Mouse (Mus musculus) intestine, embryonic 14.5 days (tissue): ENCODE measurements at regions not wholly inside any gene's neighbourhood (a gene's known extent, or its start where the extent isn't known, plus 50 kb on each side); places are given as distances from the start of the nearest gene placed in this dataset.

Experiments used
- ATAC-seq: fragments of 200-750 bp; cut with Nextera tagmentation; replicated peaks from 2 replicates; pipeline ENCODE4 v1.8.0; 2017; ENCODE audit warnings: low read depth, moderate number of reproducible peaks, moderate TSS enrichment, moderate library complexity; ENCODE audit not compliant: low FRiP score, low TSS enrichment
- DNase-seq: peaks from one replicate; pipeline ENCODE4 v3.0.0-alpha.2; 2018; ENCODE audit warnings: low spot score
- H3K27ac ChIP-seq: fragments of 300-500 bp; sonication (generic); 2 replicates; pipeline ENCODE4 v1.5.1; 2014; ENCODE audit warnings: low read depth, mild to moderate bottlenecking, control low read depth
- H3K27me3 ChIP-seq: fragments of 300-500 bp; sonication (generic); replicated peaks from 2 replicates; pipeline ENCODE4 v1.6.1; 2014; ENCODE audit warnings: low read length, control low read depth; ENCODE audit not compliant: control insufficient read depth, insufficient read depth
- H3K36me3 ChIP-seq: fragments of 300-500 bp; sonication (generic); 2 replicates; pipeline ENCODE4 v1.6.1; 2014; ENCODE audit warnings: low read length, control low read depth; ENCODE audit not compliant: control insufficient read depth, insufficient read depth
- H3K4me1 ChIP-seq: fragments of 300-500 bp; sonication (generic); replicated peaks from 2 replicates; pipeline ENCODE4 v1.6.1; 2014; ENCODE audit warnings: low read length, control low read depth, mixed read lengths; ENCODE audit not compliant: control insufficient read depth, insufficient read depth
- H3K4me2 ChIP-seq: fragments of 300-500 bp; sonication (generic); 2 replicates; pipeline ENCODE4 v1.6.1; 2014; ENCODE audit warnings: low read length
- H3K4me3 ChIP-seq: fragments of 300-500 bp; sonication (generic); 2 replicates; pipeline ENCODE4 v1.5.1; 2014; ENCODE audit warnings: low read depth, low read length, control low read depth, mixed read lengths
- H3K9ac ChIP-seq: fragments of 300-500 bp; sonication (generic); 2 replicates; pipeline ENCODE4 v1.6.1; 2014; ENCODE audit warnings: mild to moderate bottlenecking, low read length
- H3K9me3 ChIP-seq: fragments of 300-500 bp; sonication (generic); 2 replicates; pipeline ENCODE4 v1.6.1; 2016; ENCODE audit warnings: low read length, control low read depth; ENCODE audit not compliant: control insufficient read depth
- WGBS: fragments of 180-500 bp; shearing (Covaris S2); extraction: QIAGEN DNeasy Blood & Tissue Kit; methylation state at CpG from one replicate; pipeline ENCODE4 v1.1.7; 2014; 5-methylcytosine and 5-hydroxymethylcytosine counted together

GRCm38 (mm10) chr8:113250264-113250663, 385.1 kb upstream of the Mon1b start:
- Histone ChIP-seq H3K27ac (no peak overlapping the region), H3K9ac (no peak overlapping the region), H3K9me3 (no peaks in the 10 kb centered on the region), H3K4me1 (no peaks in the 10 kb centered on the region), H3K36me3 (no peaks in the 10 kb centered on the region), H3K27me3 (no peaks in the 10 kb centered on the region), H3K4me2 (no peak overlapping the region), H3K4me3 (no peak overlapping the region)
- 87% methylated on average over 2 of the region's 2 CpGs for WGBS
- ATAC-seq (no peak), DNase-seq (no peak)

- ATAC-seq (no peak), DNase-seq (no peak)
- no peaks in the 10 kb centered on the region for H3K4me1 ChIP-seq
- H3K9ac ChIP-seq, result no peak overlapping the region
- no peaks in the 10 kb centered on the region for H3K36me3 ChIP-seq
- H3K4me3 ChIP-seq, result no peak overlapping the region
- H3K27ac ChIP-seq, result no peak overlapping the region
- 44% methylated on average over 5 of the region's 5 CpGs for WGBS
- no peaks in the 10 kb centered on the region for H3K9me3 ChIP-seq
- no peak overlapping the region for H3K4me2 ChIP-seq
- no peaks in the 10 kb centered on the region for H3K27me3 ChIP-seq
Measured at GRCm38 (mm10) chr8:113254076-113254475, 381.3 kb upstream of the Mon1b start.

- WGBS, result 95% methylated on average over 1 of the region's 1 CpGs
- H3K4me1 ChIP-seq, result no peaks in the 10 kb centered on the region
Measured at GRCm38 (mm10) chr8:113259477-113259876, 375.9 kb upstream of the Mon1b start.

GRCm38 (mm10) chr8:113263296-113263695, 372.1 kb upstream of the Mon1b start:
- Histone ChIP-seq H3K4me2 (no peak overlapping the region), H3K27me3 (no peaks in the 10 kb centered on the region), H3K4me1 (no peaks in the 10 kb centered on the region), H3K27ac (no peak overlapping the region), H3K36me3 (no peaks in the 10 kb centered on the region), H3K9ac (no peak overlapping the region), H3K9me3 (no peaks in the 10 kb centered on the region), H3K4me3 (no peak overlapping the region)
- WGBS, result 87% methylated on average over 3 of the region's 3 CpGs
- no peak for ATAC-seq
- DNase-seq, result no peak

More at GRCm38 (mm10) chr8:113259477-113259876, 375.9 kb upstream of the Mon1b start:
- Histone ChIP-seq H3K4me3 (no peak overlapping the region), H3K36me3 (no peaks in the 10 kb centered on the region), H3K27me3 (no peaks in the 10 kb centered on the region), H3K9me3 (no peaks in the 10 kb centered on the region), H3K4me2 (no peak overlapping the region), H3K9ac (no peak overlapping the region), H3K27ac (no peak overlapping the region)
- DNase-seq (no peak), ATAC-seq (no peak)

GRCm38 (mm10) chr8:113271262-113271661, 364.1 kb upstream of the Mon1b start:
- H3K9me3 ChIP-seq, result no peaks in the 10 kb centered on the region
- no peak for DNase-seq
- H3K9ac ChIP-seq, result no peak overlapping the region
- H3K4me1 ChIP-seq, result no peaks in the 10 kb centered on the region
- ATAC-seq, result no peak
- H3K27me3 ChIP-seq, result no peaks in the 10 kb centered on the region
- H3K27ac ChIP-seq, result no peak overlapping the region
- no peaks in the 10 kb centered on the region for H3K36me3 ChIP-seq
- WGBS, result 85% methylated on average over 4 of the region's 4 CpGs
- H3K4me3 ChIP-seq, result no peak overlapping the region
- H3K4me2 ChIP-seq, result no peak overlapping the region

GRCm38 (mm10) chr8:113300273-113300843, 335.0 kb upstream of the Mon1b start:
- no peaks in the 10 kb centered on the region for H3K27me3 ChIP-seq
- ATAC-seq (no peak), DNase-seq (no peak)
- no peaks in the 10 kb centered on the region for H3K36me3 ChIP-seq
- no peak overlapping the region for H3K4me3 ChIP-seq
- H3K9ac ChIP-seq, result no peak overlapping the region
- no peaks in the 10 kb centered on the region for H3K9me3 ChIP-seq
- H3K4me1 ChIP-seq, result no peaks in the 10 kb centered on the region
- WGBS, result 70% methylated on average over 4 of the region's 4 CpGs
- H3K27ac ChIP-seq, result no peak overlapping the region
- no peak overlapping the region for H3K4me2 ChIP-seq

- no peak for DNase-seq
- Histone ChIP-seq H3K27me3 (no peaks in the 10 kb centered on the region), H3K36me3 (no peaks in the 10 kb centered on the region), H3K9ac (no peak overlapping the region), H3K9me3 (no peaks in the 10 kb centered on the region), H3K4me2 (no peak overlapping the region), H3K4me1 (no peaks in the 10 kb centered on the region), H3K4me3 (no peak overlapping the region), H3K27ac (no peak overlapping the region)
- no peak for ATAC-seq
- 88% methylated on average over 8 of the region's 8 CpGs for WGBS
Measured at GRCm38 (mm10) chr8:113303426-113303825, 332.0 kb upstream of the Mon1b start.

GRCm38 (mm10) chr8:113317169-113317568, 318.2 kb upstream of the Mon1b start:
- ATAC-seq, result no peak
- no peak overlapping the region for H3K4me3 ChIP-seq

GRCm38 (mm10) chr8:113331576-113331975, 303.8 kb upstream of the Mon1b start:
- ATAC-seq, result no peak
- WGBS, result 61% methylated on average over 6 of the region's 6 CpGs
- no peaks in the 10 kb centered on the region for H3K4me1 ChIP-seq

More at GRCm38 (mm10) chr8:113317169-113317568, 318.2 kb upstream of the Mon1b start:
- Histone ChIP-seq H3K36me3 (no peaks in the 10 kb centered on the region), H3K9ac (no peak overlapping the region), H3K27me3 (no peaks in the 10 kb centered on the region), H3K4me1 (no peaks in the 10 kb centered on the region), H3K9me3 (no peaks in the 10 kb centered on the region), H3K27ac (no peak overlapping the region), H3K4me2 (no peak overlapping the region)
- no peak for DNase-seq
- WGBS, result 51% methylated on average over 3 of the region's 3 CpGs

More at GRCm38 (mm10) chr8:113331576-113331975, 303.8 kb upstream of the Mon1b start:
- Histone ChIP-seq H3K27me3 (no peaks in the 10 kb centered on the region), H3K36me3 (no peaks in the 10 kb centered on the region), H3K9ac (no peak overlapping the region), H3K4me2 (no peak overlapping the region), H3K4me3 (no peak overlapping the region), H3K27ac (no peak overlapping the region), H3K9me3 (no peaks in the 10 kb centered on the region)
- DNase-seq, result no peak
